Mouse (Mus musculus): Measurements from ENCODE around the gene Clcc1. TPM values are rescaled to one million over a fixed set of nuclear protein-coding genes. Genes with fewer than 3 reads are reported as not detected.
"Not testable (repeated sequence)": the region's sequence is repeated elsewhere in the genome, so short reads cannot be mapped to it uniquely, and the experiment has no call there.

Gene Clcc1
- total and polyA plus RNA-seq, 2 experiments from 2014 or later, result 52.3 to 58.2 TPM

DNA sequence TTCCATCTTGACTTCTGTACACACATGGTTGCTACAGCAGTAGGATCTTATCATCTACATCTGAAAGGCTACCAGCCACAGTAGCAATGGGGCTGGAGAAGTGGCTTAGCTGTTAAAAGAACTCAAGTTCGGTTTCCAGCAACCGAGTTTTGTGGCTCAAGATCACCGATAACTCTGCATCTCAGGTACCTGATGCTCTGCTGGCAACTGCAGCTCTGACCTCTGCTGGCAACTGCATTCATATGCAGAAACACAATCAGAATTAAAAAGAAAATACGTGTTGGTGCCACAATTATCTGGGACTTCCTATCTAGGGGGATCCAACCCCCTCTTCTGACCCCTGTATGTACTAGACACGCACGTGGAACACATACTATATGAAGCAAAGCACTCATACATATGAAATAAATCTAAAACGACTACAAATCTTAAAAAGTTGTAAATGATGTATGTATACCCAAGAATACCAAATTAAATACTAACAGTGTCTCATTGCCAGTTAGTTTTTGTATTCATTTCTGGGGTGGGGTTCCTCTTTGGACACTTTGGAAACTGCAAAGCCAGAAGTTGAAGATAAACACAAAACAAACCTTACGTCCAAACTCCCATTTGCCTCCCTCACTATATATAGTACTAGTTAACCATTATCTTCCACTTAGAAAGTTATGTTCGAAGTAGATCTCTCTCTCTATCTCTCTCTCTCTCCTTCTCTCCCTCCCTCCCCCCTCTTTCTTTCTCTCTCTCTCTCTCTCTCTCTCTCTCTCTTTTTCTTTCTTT lies 659 bp upstream of the Clcc1 start:
- peak overlapping the region; percentile 45 for H3K4me2 ChIP-seq (ENCODE audit: low read depth, low read length)
- H3K4me3 ChIP-seq (ENCODE audit: low read length), result no peak overlapping the region
- H3K9me3 ChIP-seq (ENCODE audit: low read length), result no peaks in the 10 kb centered on the region
- H3K27ac ChIP-seq, result no peak overlapping the region
- H3K4me1 ChIP-seq (ENCODE audit: insufficient read depth, low read length), result 0 out of 2 replicates have a peak, but pooled peaks cover 3% of the 10 kb centered on the region
- no peaks in the 10 kb centered on the region for H3K27me3 ChIP-seq (ENCODE audit: insufficient read depth, low read length)
- H3K36me3 ChIP-seq (ENCODE audit: insufficient read depth, low read length), result no peaks in the 10 kb centered on the region
- TF ChIP-seq CTCF (IDR thresholded peaks at IDR 0.05; ENCODE audit: low read depth), result peak; percentile 45
- WGBS, result 22% methylated on average over 9 of the region's 9 CpGs
- DNase-seq (ENCODE audit: low spot score) (peak; percentile 18), ATAC-seq (no peak)
- no peak overlapping the region for H3K9ac ChIP-seq (replicated peaks; ENCODE audit: low read length)

DNA sequence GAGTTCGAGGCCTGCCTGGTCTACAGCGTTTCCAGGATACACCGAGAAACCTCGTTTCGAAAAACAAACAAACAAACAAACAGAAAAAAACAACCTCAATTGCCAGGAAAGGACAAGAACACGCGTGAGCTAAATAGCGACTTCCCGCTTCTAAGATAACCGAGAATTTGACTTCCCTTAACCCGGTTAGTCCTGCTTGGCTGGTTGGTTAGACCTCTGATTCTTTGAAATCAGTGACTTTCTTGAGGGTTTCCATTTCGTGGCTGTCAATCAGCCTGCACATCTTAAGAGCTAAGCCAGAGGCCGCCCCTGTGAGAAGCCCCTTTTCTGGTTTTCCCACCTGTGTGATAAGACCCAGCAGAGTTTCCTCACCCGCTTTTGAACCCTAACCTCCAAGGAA lies 853 bp downstream of the Clcc1 start:
- Histone ChIP-seq H3K36me3 (ENCODE audit: insufficient read depth, low read length) (no peaks in the 10 kb centered on the region), H3K9me3 (ENCODE audit: low read length) (no peaks in the 10 kb centered on the region), H3K27me3 (ENCODE audit: insufficient read depth, low read length) (no peaks in the 10 kb centered on the region), H3K4me3 (ENCODE audit: low read length) (peak overlapping the region; percentile 64), H3K4me2 (ENCODE audit: low read depth, low read length) (peak overlapping the region; percentile 58), H3K27ac (no peak overlapping the region), H3K4me1 (ENCODE audit: insufficient read depth, low read length) (0 out of 2 replicates have a peak, but pooled peaks cover 3% of the 10 kb centered on the region), H3K9ac (replicated peaks; ENCODE audit: low read length) (peak overlapping the region; percentile 85; the same call in 1 of the 2 replicates)
- WGBS, result 25% methylated on average over 14 of the region's 14 CpGs
- TF ChIP-seq CTCF (IDR thresholded peaks at IDR 0.05; ENCODE audit: low read depth), result no peak
- ATAC-seq (no peak), DNase-seq (ENCODE audit: low spot score) (no peak)

DNA sequence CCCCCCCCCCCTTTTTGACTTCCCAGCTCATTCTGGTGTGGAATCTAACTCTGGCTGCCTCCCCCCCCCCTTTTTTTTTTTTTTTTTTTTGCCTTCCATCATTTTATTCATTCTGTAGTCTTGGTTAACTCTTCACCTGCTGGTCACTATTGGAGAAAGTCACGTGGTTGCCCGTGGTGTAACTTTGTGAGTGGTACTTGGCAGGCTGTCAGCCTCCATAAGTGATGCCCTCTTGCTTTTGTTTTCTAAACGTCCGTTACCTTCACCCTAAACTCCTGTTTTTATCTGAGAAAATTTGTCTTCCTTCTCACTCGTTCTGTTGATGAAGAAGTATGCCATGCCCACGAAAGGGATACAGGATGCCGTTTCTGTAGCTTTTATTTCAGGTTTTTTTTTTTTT lies 1.8 kb downstream of the Clcc1 start:
- no peak overlapping the region for H3K27ac ChIP-seq
- H3K9me3 ChIP-seq (ENCODE audit: low read length), result no peaks in the 10 kb centered on the region
- TF ChIP-seq CTCF (IDR thresholded peaks at IDR 0.05; ENCODE audit: low read depth), result no peak
- H3K4me2 ChIP-seq (ENCODE audit: low read depth, low read length), result no peak overlapping the region
- H3K4me3 ChIP-seq (ENCODE audit: low read length), result no peak overlapping the region
- no peak for ATAC-seq
- H3K9ac ChIP-seq (replicated peaks; ENCODE audit: low read length), result no peak overlapping the region
- H3K27me3 ChIP-seq (ENCODE audit: insufficient read depth, low read length), result no peaks in the 10 kb centered on the region
- H3K4me1 ChIP-seq (ENCODE audit: insufficient read depth, low read length), result 0 out of 2 replicates have a peak, but pooled peaks cover 3% of the 10 kb centered on the region
- no peaks in the 10 kb centered on the region for H3K36me3 ChIP-seq (ENCODE audit: insufficient read depth, low read length)
- 69% methylated on average over 7 of the region's 7 CpGs for WGBS
- DNase-seq (ENCODE audit: low spot score), result no peak

GRCm38 (mm10) chr3:108658612-108659011 lies 4.9 kb downstream of the Clcc1 start:
- H3K4me3 ChIP-seq (ENCODE audit: low read length), result no peak overlapping the region
- no peak for TF ChIP-seq CTCF (IDR thresholded peaks at IDR 0.05; ENCODE audit: low read depth)
- no peak overlapping the region for H3K27ac ChIP-seq
- H3K4me2 ChIP-seq (ENCODE audit: low read depth, low read length), result no peak overlapping the region
- ATAC-seq (no peak), DNase-seq (ENCODE audit: low spot score) (no peak)
- H3K9ac ChIP-seq (replicated peaks; ENCODE audit: low read length), result no peak overlapping the region
- WGBS, result 95% methylated on average over 9 of the region's 9 CpGs
- H3K9me3 ChIP-seq (ENCODE audit: low read length), result no peaks in the 10 kb centered on the region
- H3K4me1 ChIP-seq (ENCODE audit: insufficient read depth, low read length), result 0 out of 2 replicates have a peak, but pooled peaks cover 3% of the 10 kb centered on the region
- no peaks in the 10 kb centered on the region for H3K27me3 ChIP-seq (ENCODE audit: insufficient read depth, low read length)
- H3K36me3 ChIP-seq (ENCODE audit: insufficient read depth, low read length), result peaks cover 14% of the 10 kb centered on the region

DNA sequence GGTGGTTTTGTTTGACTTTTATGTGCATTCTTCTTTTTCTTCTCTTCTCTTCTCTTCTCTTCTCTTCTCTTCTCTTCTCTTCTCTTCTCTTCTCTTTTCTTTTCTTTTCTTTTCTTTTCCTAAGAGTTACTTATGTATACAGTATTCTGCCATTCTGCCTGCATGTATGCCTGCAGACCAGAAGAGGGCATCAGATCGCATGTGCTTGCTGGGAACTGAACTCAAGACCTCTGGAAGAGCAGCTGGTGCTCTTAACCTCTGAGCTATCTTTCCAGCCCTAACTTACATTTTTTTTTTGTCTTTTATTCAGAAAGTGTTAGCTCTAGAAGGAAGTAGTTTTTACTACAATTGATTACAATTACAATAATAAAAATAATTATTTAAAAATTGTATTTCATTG lies 7.2 kb downstream of the Clcc1 start:
- no peak for DNase-seq (ENCODE audit: low spot score)
- no peak overlapping the region for H3K9ac ChIP-seq (replicated peaks; ENCODE audit: low read length)
- WGBS, result 85% methylated on average over 1 of the region's 1 CpGs
- H3K27ac ChIP-seq, result no peak overlapping the region
- H3K27me3 ChIP-seq (ENCODE audit: insufficient read depth, low read length), result no peaks in the 10 kb centered on the region
- H3K36me3 ChIP-seq (ENCODE audit: insufficient read depth, low read length), result peaks cover 22% of the 10 kb centered on the region
- no peak overlapping the region for H3K4me2 ChIP-seq (ENCODE audit: low read depth, low read length)
- H3K4me1 ChIP-seq (ENCODE audit: insufficient read depth, low read length), result no peaks in the 10 kb centered on the region
- no peak for ATAC-seq
- H3K4me3 ChIP-seq (ENCODE audit: low read length), result no peak overlapping the region
- TF ChIP-seq CTCF (IDR thresholded peaks at IDR 0.05; ENCODE audit: low read depth), result peak; percentile 30; the same call in 1 of the 2 replicates
- H3K9me3 ChIP-seq (ENCODE audit: low read length), result no peaks in the 10 kb centered on the region

GRCm38 (mm10) chr3:108676616-108677015 lies 22.9 kb downstream of the Clcc1 start:
- Histone ChIP-seq H3K9me3 (ENCODE audit: low read length) (no peaks in the 10 kb centered on the region), H3K4me2 (ENCODE audit: low read depth, low read length) (no peak overlapping the region), H3K4me3 (ENCODE audit: low read length) (no peak overlapping the region), H3K4me1 (ENCODE audit: insufficient read depth, low read length) (no peaks in the 10 kb centered on the region), H3K27me3 (ENCODE audit: insufficient read depth, low read length) (no peaks in the 10 kb centered on the region), H3K9ac (replicated peaks; ENCODE audit: low read length) (no peak overlapping the region), H3K27ac (no peak overlapping the region), H3K36me3 (ENCODE audit: insufficient read depth, low read length) (peaks cover 32% of the 10 kb centered on the region)
- peak; percentile 55; the same call in 1 of the 2 replicates for ATAC-seq
- peak; percentile 43 for DNase-seq (ENCODE audit: low spot score)
- 43% methylated on average over 4 of the region's 4 CpGs for WGBS
- no peak for TF ChIP-seq CTCF (IDR thresholded peaks at IDR 0.05; ENCODE audit: low read depth)

DNA sequence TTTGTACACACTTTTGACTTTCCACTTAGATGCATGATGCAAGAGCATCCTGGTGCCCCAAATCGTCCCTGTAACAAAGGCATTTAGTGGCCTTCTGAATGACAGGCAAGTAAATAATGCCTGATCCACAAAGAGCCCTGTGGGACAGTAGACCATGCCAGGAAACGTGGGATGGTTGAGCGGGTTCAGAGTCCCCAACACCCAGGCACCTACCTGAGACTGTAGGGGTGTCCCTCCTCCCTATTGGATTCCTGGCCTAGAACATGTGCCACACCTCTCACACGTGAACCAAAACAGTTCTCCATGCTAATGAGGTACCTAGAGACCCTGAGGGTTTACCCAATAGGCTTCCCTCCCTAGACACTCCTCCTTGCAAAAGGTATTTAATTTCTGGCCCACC lies 27.3 kb downstream of the Clcc1 start:
- DNase-seq (ENCODE audit: low spot score) (no peak), ATAC-seq (no peak)
- no peak for TF ChIP-seq CTCF (IDR thresholded peaks at IDR 0.05; ENCODE audit: low read depth)
- WGBS, result 76% methylated on average over 4 of the region's 4 CpGs
- Histone ChIP-seq H3K4me3 (ENCODE audit: low read length) (no peak overlapping the region), H3K36me3 (ENCODE audit: insufficient read depth, low read length) (peaks cover 26% of the 10 kb centered on the region; the same call in 1 of the 2 replicates), H3K4me2 (ENCODE audit: low read depth, low read length) (no peak overlapping the region), H3K9ac (replicated peaks; ENCODE audit: low read length) (no peak overlapping the region), H3K27ac (no peak overlapping the region), H3K27me3 (ENCODE audit: insufficient read depth, low read length) (no peaks in the 10 kb centered on the region), H3K9me3 (ENCODE audit: low read length) (no peaks in the 10 kb centered on the region), H3K4me1 (ENCODE audit: insufficient read depth, low read length) (no peaks in the 10 kb centered on the region)

- H3K27ac ChIP-seq; ATAC-seq; H3K9ac ChIP-seq (replicated peaks; ENCODE audit: low read length); H3K4me3 ChIP-seq (ENCODE audit: low read length); H3K9me3 ChIP-seq (ENCODE audit: low read length); H3K4me2 ChIP-seq (ENCODE audit: low read depth, low read length); DNase-seq (ENCODE audit: low spot score); H3K27me3 ChIP-seq (ENCODE audit: insufficient read depth, low read length); H3K4me1 ChIP-seq (ENCODE audit: insufficient read depth, low read length): not testable (repeated sequence)
- H3K36me3 ChIP-seq (ENCODE audit: insufficient read depth, low read length), result peaks cover 21% of the 10 kb centered on the region; the same call in 1 of the 2 replicates
- WGBS, result 95% methylated on average over 5 of the region's 5 CpGs
Observed at GRCm38 (mm10) chr3:108683597-108683996, 29.9 kb downstream of the Clcc1 start.

All from hindbrain, postnatal 0 days (tissue).